Mouse (Mus musculus) liver, adult 2 months (tissue): ENCODE results near the gene Filip1. TPM values are rescaled to one million over a fixed set of nuclear protein-coding genes. Genes with fewer than 3 reads are reported as not detected.

Experiments used
- DNase-seq: peaks from one replicate; pipeline ENCODE4 v3.0.0-alpha.2; 2011; ENCODE audit warnings: low read depth, low spot score; ENCODE audit errors: extremely low read depth
- H3K27ac ChIP-seq: fragments of 200-500 bp; replicated peaks from 2 replicates; pipeline ENCODE4 v1.5.1; 2012; ENCODE audit warnings: low read depth, mild to moderate bottlenecking, control low read depth, inconsistent platforms, low read length; ENCODE audit not compliant: insufficient read depth
- H3K27me3 ChIP-seq: fragments of 200-500 bp; 2 replicates; pipeline ENCODE4 v1.6.1; 2012; ENCODE audit warnings: mild to moderate bottlenecking, moderate library complexity, low read length, inconsistent platforms; ENCODE audit not compliant: control insufficient read depth, insufficient read depth
- H3K36me3 ChIP-seq: fragments of 200-500 bp; 2 replicates; pipeline ENCODE4 v1.6.1; 2012; ENCODE audit warnings: low read length, inconsistent platforms; ENCODE audit not compliant: control insufficient read depth, insufficient read depth
- H3K4me1 ChIP-seq: fragments of 200-500 bp; 2 replicates; pipeline ENCODE4 v1.6.1; 2011; ENCODE audit warnings: low read length; ENCODE audit not compliant: control insufficient read depth, insufficient read depth
- H3K4me3 ChIP-seq: fragments of 200-500 bp; 2 replicates; pipeline ENCODE4 v1.5.1; 2011; ENCODE audit warnings: low read depth, mild to moderate bottlenecking, control low read depth, low read length, moderate library complexity; ENCODE audit not compliant: insufficient read depth
- H3K79me2 ChIP-seq: fragments of 200-500 bp; 2 replicates; pipeline ENCODE4 v1.6.1; 2012; ENCODE audit warnings: inconsistent platforms, mild to moderate bottlenecking, low read length, moderate library complexity; ENCODE audit not compliant: control insufficient read depth, insufficient read depth
- H3K9ac ChIP-seq: fragments of 200-500 bp; 2 replicates; pipeline ENCODE4 v1.6.1; 2012; ENCODE audit warnings: low read depth, mild to moderate bottlenecking, control low read depth, inconsistent platforms, low read length
- CTCF ChIP-seq: fragments of 200-500 bp; IDR thresholded peaks from 2 replicates; pipeline ENCODE4 v1.5.1; 2011; ENCODE audit warnings: low read depth, low read length, control low read depth
- POLR2A ChIP-seq: fragments of 200-500 bp; IDR thresholded peaks from 2 replicates; pipeline ENCODE4 v1.6.1; 2011; ENCODE audit warnings: low read length, control low read depth; ENCODE audit not compliant: insufficient read depth; ENCODE audit errors: extremely low read depth
- WGBS: fragments of 180-500 bp; shearing (Covaris S2); methylation state at CpG from one replicate; pipeline ENCODE4 v1.1.7; 2018; 5-methylcytosine and 5-hydroxymethylcytosine counted together
- polyA plus RNA-seq: library from polyadenylated mRNA; depleted of rRNA; stranded (reverse); fragments of >200 nt; gene quantifications from 2 replicates; pipeline ENCODE4 v1.2.3, GENCODE M21; 2012
- total RNA-seq: library from RNA; depleted of rRNA; stranded (reverse); fragments of >200 nt; gene quantifications from 2 replicates; pipeline ENCODE4 v1.2.3, GENCODE M21; 2014

The Filip1 gene
- total and polyA plus RNA-seq, 2 experiments: 0.10 to 1.2 TPM

DNA sequence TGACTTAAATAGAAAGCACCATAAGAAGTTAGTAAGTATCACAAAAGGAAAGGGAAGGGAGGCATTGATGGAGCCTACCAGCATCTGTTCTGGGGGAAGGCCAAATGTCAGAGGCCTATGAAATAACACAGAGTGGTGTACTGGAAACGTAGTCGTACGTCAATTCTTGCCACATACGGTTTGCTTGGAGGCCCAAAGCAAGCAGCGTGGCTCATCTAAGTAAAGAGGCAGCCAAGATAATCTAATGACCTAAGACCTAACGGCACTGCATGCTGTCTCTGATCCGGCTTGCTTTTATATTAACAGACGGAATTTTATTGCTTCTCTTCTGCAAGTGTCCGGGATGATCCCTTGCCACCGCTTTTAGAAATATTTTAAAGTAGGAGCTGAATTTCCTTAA, 68.7 kb downstream of the Filip1 start:
- Histone ChIP-seq H3K27me3 (no peaks in the 10 kb centered on the region), H3K79me2 (no peaks in the 10 kb centered on the region), H3K4me3 (no peak overlapping the region), H3K9ac (no peak overlapping the region), H3K36me3 (no peaks in the 10 kb centered on the region), H3K4me1 (no peaks in the 10 kb centered on the region), H3K27ac (no peak overlapping the region)
- WGBS: 74% methylated on average over 10 of the region's 10 CpGs
- no peak for DNase-seq
- no peak for TF ChIP-seq CTCF
- no peak for TF ChIP-seq POLR2A

- Histone ChIP-seq H3K27me3 (no peaks in the 10 kb centered on the region), H3K36me3 (no peaks in the 10 kb centered on the region), H3K4me3 (no peak overlapping the region), H3K4me1 (no peaks in the 10 kb centered on the region), H3K9ac (no peak overlapping the region), H3K27ac (no peak overlapping the region), H3K79me2 (no peaks in the 10 kb centered on the region)
- 74% methylated on average over 11 of the region's 11 CpGs for WGBS
- no peak for DNase-seq
- TF ChIP-seq POLR2A (no peak), CTCF (no peak)
These were observed 74.0 kb downstream of the Filip1 start for GRCm38 (mm10) chr9:79938416-79939206.

DNA sequence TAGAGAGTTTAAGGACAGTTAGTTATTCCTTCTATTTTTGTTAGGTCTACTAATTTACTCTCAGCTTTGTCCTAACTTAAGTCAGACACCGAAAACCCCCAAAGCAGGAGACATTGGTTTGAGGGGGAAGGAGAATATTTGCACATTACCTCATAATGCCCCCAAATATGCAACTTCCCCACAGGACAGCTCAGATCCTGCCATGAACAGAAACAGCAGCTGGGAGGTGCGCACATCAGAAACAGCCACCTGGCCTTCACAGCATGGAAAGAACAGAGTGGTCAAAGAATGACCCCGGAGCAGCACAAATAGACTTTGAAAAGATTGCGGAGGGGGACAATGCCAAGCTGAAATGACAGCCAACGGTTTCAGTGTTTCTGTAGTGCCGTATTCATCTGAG, 75.1 kb downstream of the Filip1 start:
- Histone ChIP-seq H3K4me3 (no peak overlapping the region), H3K27me3 (no peaks in the 10 kb centered on the region), H3K4me1 (no peaks in the 10 kb centered on the region), H3K9ac (no peak overlapping the region), H3K79me2 (no peaks in the 10 kb centered on the region), H3K36me3 (no peaks in the 10 kb centered on the region), H3K27ac (no peak overlapping the region)
- no peak for DNase-seq
- WGBS: 81% methylated on average over 6 of the region's 6 CpGs
- TF ChIP-seq POLR2A (no peak), CTCF (no peak)

DNA sequence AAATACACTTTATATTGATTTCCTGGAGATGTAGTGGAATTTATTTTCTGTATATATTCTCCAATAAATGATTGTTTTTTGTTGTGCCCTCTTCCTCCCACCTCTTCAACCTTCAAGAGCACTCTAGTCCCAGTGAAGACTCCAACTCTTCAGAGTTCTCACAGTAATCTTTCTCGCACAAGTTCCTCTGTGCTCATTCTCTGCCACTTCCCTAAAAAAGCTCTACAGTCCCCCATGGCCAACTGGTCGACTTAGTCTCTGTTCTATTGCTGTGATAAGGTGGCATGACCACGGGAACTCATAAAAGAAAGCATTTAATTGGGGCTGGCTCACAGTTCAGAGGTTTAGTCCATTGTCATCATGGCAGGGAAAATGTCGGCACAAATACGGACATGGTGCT, 80.1 kb downstream of the Filip1 start:
- Histone ChIP-seq H3K27ac (no peak overlapping the region), H3K79me2 (no peaks in the 10 kb centered on the region), H3K4me1 (no peaks in the 10 kb centered on the region), H3K9ac (no peak overlapping the region), H3K27me3 (no peaks in the 10 kb centered on the region), H3K4me3 (no peak overlapping the region), H3K36me3 (no peaks in the 10 kb centered on the region)
- TF ChIP-seq POLR2A (no peak), CTCF (no peak)
- 93% methylated on average over 5 of the region's 5 CpGs for WGBS
- DNase-seq: no peak

GRCm38 (mm10) chr9:79928092-79928491, 84.6 kb downstream of the Filip1 start:
- H3K4me1 ChIP-seq: no peaks in the 10 kb centered on the region
- H3K9ac ChIP-seq: no peak overlapping the region
- no peaks in the 10 kb centered on the region for H3K79me2 ChIP-seq
- no peak for DNase-seq
- no peak overlapping the region for H3K4me3 ChIP-seq
- no peak overlapping the region for H3K27ac ChIP-seq
- 77% methylated on average over 3 of the region's 3 CpGs for WGBS
- no peaks in the 10 kb centered on the region for H3K27me3 ChIP-seq
- no peaks in the 10 kb centered on the region for H3K36me3 ChIP-seq
- no peak for TF ChIP-seq POLR2A
- no peak for TF ChIP-seq CTCF

- no peak for DNase-seq
- no peaks in the 10 kb centered on the region for H3K27me3 ChIP-seq
- H3K79me2 ChIP-seq: no peaks in the 10 kb centered on the region
- no peak overlapping the region for H3K4me3 ChIP-seq
- no peak for TF ChIP-seq POLR2A
- no peak for TF ChIP-seq CTCF
- no peaks in the 10 kb centered on the region for H3K4me1 ChIP-seq
- no peaks in the 10 kb centered on the region for H3K36me3 ChIP-seq
- H3K27ac ChIP-seq: no peak overlapping the region
- no peak overlapping the region for H3K9ac ChIP-seq
- 92% methylated on average over 21 of the region's 21 CpGs for WGBS
These were observed 85.3 kb downstream of the Filip1 start for GRCm38 (mm10) chr9:79927156-79927870.
